Mouse (Mus musculus): ENCODE data around the gene Rab6b. TPM values are rescaled to one million over a fixed set of nuclear protein-coding genes. Genes with fewer than 3 reads are reported as not detected.

Rab6b gene
- polyA plus RNA-seq (2015; fragmentation: Nextera tagmentation; extraction: Ambion mirVana) = 5.6 and 7.3 TPM in 2 replicates

- H3K4me1 ChIP-seq = peaks cover 19% of the 10 kb centered on the region
- H3K4me3 ChIP-seq (replicated peaks) = peak within 1 kb of the TSS; percentile 64
- H3K4me2 ChIP-seq = peak within 1 kb of the TSS; percentile 97
- under 1% methylated on average over 65 of the region's 81 CpGs for WGBS
- peak within 1 kb of the TSS; percentile 19 for H3K9ac ChIP-seq
- no peak within 1 kb of the TSS for H3K27ac ChIP-seq
- peak; percentile 40; the same call in 1 of the 2 replicates for ATAC-seq (ENCODE audit: insufficient read depth, low FRiP score, low read depth)
- no peaks in the 10 kb centered on the region for H3K36me3 ChIP-seq
- peaks cover 50% of the 10 kb centered on the region for H3K27me3 ChIP-seq (replicated peaks)
- no peaks in the 10 kb centered on the region for H3K9me3 ChIP-seq
Measured at GRCm38 (mm10) chr9:103111621-103112470, at the start of gene Rab6b. Gene Rab6b (plus strand): TSS chr9:103111787.

GRCm38 (mm10) chr9:103063591-103063990 is 48.0 kb upstream of the Rab6b start:
- ATAC-seq (ENCODE audit: insufficient read depth, low FRiP score, low read depth) = no peak
- no peak overlapping the region for H3K9ac ChIP-seq
- no peaks in the 10 kb centered on the region for H3K27me3 ChIP-seq (replicated peaks)
- no peaks in the 10 kb centered on the region for H3K4me1 ChIP-seq
- WGBS = 95% methylated on average over 6 of the region's 6 CpGs
- H3K9me3 ChIP-seq = no peaks in the 10 kb centered on the region
- H3K4me2 ChIP-seq = no peak overlapping the region
- no peaks in the 10 kb centered on the region for H3K36me3 ChIP-seq
- H3K4me3 ChIP-seq (replicated peaks) = no peak overlapping the region
- no peak overlapping the region for H3K27ac ChIP-seq

- Histone ChIP-seq H3K9me3 (no peaks in the 10 kb centered on the region), H3K4me2 (no peak overlapping the region), H3K27me3 (replicated peaks) (no peaks in the 10 kb centered on the region), H3K9ac (no peak overlapping the region), H3K4me1 (no peaks in the 10 kb centered on the region), H3K27ac (no peak overlapping the region), H3K4me3 (replicated peaks) (no peak overlapping the region), H3K36me3 (no peaks in the 10 kb centered on the region)
- ATAC-seq (ENCODE audit: insufficient read depth, low FRiP score, low read depth) = no peak
- 84% methylated on average over 8 of the region's 8 CpGs for WGBS
Measured at GRCm38 (mm10) chr9:103066845-103067244, 44.7 kb upstream of the Rab6b start.

- Histone ChIP-seq H3K4me3 (replicated peaks) (no peak overlapping the region), H3K9ac (no peak overlapping the region), H3K27ac (no peak overlapping the region), H3K36me3 (no peaks in the 10 kb centered on the region), H3K4me2 (no peak overlapping the region), H3K27me3 (replicated peaks) (no peaks in the 10 kb centered on the region), H3K4me1 (no peaks in the 10 kb centered on the region), H3K9me3 (no peaks in the 10 kb centered on the region)
- no peak for ATAC-seq (ENCODE audit: insufficient read depth, low FRiP score, low read depth)
- WGBS = 92% methylated on average over 11 of the region's 11 CpGs
Measured at GRCm38 (mm10) chr9:103067651-103068050, 43.9 kb upstream of the Rab6b start.

GRCm38 (mm10) chr9:103068769-103069168 is 42.8 kb upstream of the Rab6b start:
- Histone ChIP-seq H3K4me3 (replicated peaks) (no peak overlapping the region), H3K36me3 (no peaks in the 10 kb centered on the region), H3K9ac (no peak overlapping the region), H3K4me1 (no peaks in the 10 kb centered on the region), H3K9me3 (no peaks in the 10 kb centered on the region), H3K4me2 (no peak overlapping the region), H3K27me3 (replicated peaks) (no peaks in the 10 kb centered on the region), H3K27ac (no peak overlapping the region)
- WGBS = 89% methylated on average over 8 of the region's 8 CpGs
- no peak for ATAC-seq (ENCODE audit: insufficient read depth, low FRiP score, low read depth)

GRCm38 (mm10) chr9:103071541-103072203 is 39.9 kb upstream of the Rab6b start:
- no peaks in the 10 kb centered on the region for H3K9me3 ChIP-seq
- no peak overlapping the region for H3K27ac ChIP-seq
- no peaks in the 10 kb centered on the region for H3K36me3 ChIP-seq
- H3K9ac ChIP-seq = no peak overlapping the region
- H3K4me3 ChIP-seq (replicated peaks) = no peak overlapping the region
- H3K27me3 ChIP-seq (replicated peaks) = no peaks in the 10 kb centered on the region
- no peak for ATAC-seq (ENCODE audit: insufficient read depth, low FRiP score, low read depth)
- no peaks in the 10 kb centered on the region for H3K4me1 ChIP-seq
- no peak overlapping the region for H3K4me2 ChIP-seq
- WGBS = 61% methylated on average over 7 of the region's 7 CpGs

- H3K27me3 ChIP-seq (replicated peaks) = no peaks in the 10 kb centered on the region
- no peaks in the 10 kb centered on the region for H3K36me3 ChIP-seq
- no peak overlapping the region for H3K27ac ChIP-seq
- no peak overlapping the region for H3K9ac ChIP-seq
- H3K9me3 ChIP-seq = no peaks in the 10 kb centered on the region
- ATAC-seq (ENCODE audit: insufficient read depth, low FRiP score, low read depth) = no peak
- H3K4me2 ChIP-seq = no peak overlapping the region
- H3K4me3 ChIP-seq (replicated peaks) = no peak overlapping the region
- no peaks in the 10 kb centered on the region for H3K4me1 ChIP-seq
- 81% methylated on average over 6 of the region's 6 CpGs for WGBS
Measured at GRCm38 (mm10) chr9:103072204-103072599, 39.4 kb upstream of the Rab6b start.

- Histone ChIP-seq H3K4me3 (replicated peaks) (no peak overlapping the region), H3K27ac (no peak overlapping the region), H3K27me3 (replicated peaks) (no peaks in the 10 kb centered on the region), H3K4me2 (no peak overlapping the region), H3K36me3 (peaks cover 3% of the 10 kb centered on the region; the same call in 1 of the 2 replicates), H3K9ac (no peak overlapping the region), H3K4me1 (no peaks in the 10 kb centered on the region), H3K9me3 (no peaks in the 10 kb centered on the region)
- 77% methylated on average over 11 of the region's 11 CpGs for WGBS
- ATAC-seq (ENCODE audit: insufficient read depth, low FRiP score, low read depth) = no peak
Measured at GRCm38 (mm10) chr9:103072926-103073515, 38.6 kb upstream of the Rab6b start.

GRCm38 (mm10) chr9:103076836-103077531 is 34.6 kb upstream of the Rab6b start:
- H3K27ac ChIP-seq = no peak overlapping the region
- H3K36me3 ChIP-seq = peaks cover 4% of the 10 kb centered on the region; the same call in 1 of the 2 replicates
- H3K4me3 ChIP-seq (replicated peaks) = no peak overlapping the region
- no peak for ATAC-seq (ENCODE audit: insufficient read depth, low FRiP score, low read depth)
- no peaks in the 10 kb centered on the region for H3K27me3 ChIP-seq (replicated peaks)
- no peaks in the 10 kb centered on the region for H3K4me1 ChIP-seq
- H3K4me2 ChIP-seq = no peak overlapping the region
- WGBS = 69% methylated on average over 21 of the region's 21 CpGs
- no peaks in the 10 kb centered on the region for H3K9me3 ChIP-seq
- H3K9ac ChIP-seq = no peak overlapping the region

GRCm38 (mm10) chr9:103078194-103078691 is 33.3 kb upstream of the Rab6b start:
- no peaks in the 10 kb centered on the region for H3K4me1 ChIP-seq
- no peak overlapping the region for H3K4me3 ChIP-seq (replicated peaks)
- H3K27ac ChIP-seq = no peak overlapping the region
- WGBS = 72% methylated on average over 6 of the region's 6 CpGs
- no peak overlapping the region for H3K4me2 ChIP-seq
- no peaks in the 10 kb centered on the region for H3K27me3 ChIP-seq (replicated peaks)
- H3K9ac ChIP-seq = no peak overlapping the region
- peaks cover 4% of the 10 kb centered on the region; the same call in 1 of the 2 replicates for H3K36me3 ChIP-seq
- H3K9me3 ChIP-seq = no peaks in the 10 kb centered on the region
- ATAC-seq (ENCODE audit: insufficient read depth, low FRiP score, low read depth) = no peak

- ATAC-seq (ENCODE audit: insufficient read depth, low FRiP score, low read depth) = no peak
- H3K4me3 ChIP-seq (replicated peaks) = no peak overlapping the region
- 80% methylated on average over 3 of the region's 3 CpGs for WGBS
Measured at GRCm38 (mm10) chr9:103080211-103080610, 31.4 kb upstream of the Rab6b start.

More at GRCm38 (mm10) chr9:103080211-103080610, 31.4 kb upstream of the Rab6b start:
- H3K9ac ChIP-seq = no peak overlapping the region
- H3K36me3 ChIP-seq = peaks cover 4% of the 10 kb centered on the region; the same call in 1 of the 2 replicates
- H3K4me1 ChIP-seq = no peaks in the 10 kb centered on the region
- no peak overlapping the region for H3K4me2 ChIP-seq
- no peaks in the 10 kb centered on the region for H3K9me3 ChIP-seq
- no peak overlapping the region for H3K27ac ChIP-seq
- no peaks in the 10 kb centered on the region for H3K27me3 ChIP-seq (replicated peaks)

Measured in stomach, embryonic 15.5 days (tissue).